Comparison of ENCODE assay signal across 17 mouse cellular contexts in the genomic region with DNA sequence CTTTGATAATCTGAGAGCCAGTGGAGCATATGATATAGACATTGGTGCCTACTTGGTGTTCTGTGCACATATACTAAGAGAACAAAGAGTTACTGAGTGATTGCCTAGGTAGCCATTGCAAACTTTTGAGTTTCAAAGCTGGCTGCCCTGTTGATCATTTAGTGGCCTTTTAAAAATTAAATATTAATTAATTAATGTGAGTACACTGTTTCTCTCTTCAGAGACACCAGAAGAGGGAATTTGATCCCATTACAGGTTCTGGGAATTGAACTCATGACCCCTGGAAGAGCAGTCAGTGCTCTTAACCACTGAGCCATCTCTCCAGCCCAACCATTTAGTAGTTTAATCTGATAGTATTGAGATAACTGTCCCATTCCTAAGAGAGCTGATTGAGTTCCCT.
"Had no signal": no experiment of that assay in that cellular context is flagged by ENCODE, and none has a peak within 500 bp of the region (broad histone marks: within the 10 kb centered on the region; RNA-seq: fewer than 3 reads in every experiment).

No protein-coding gene starts in this region.

- H3K4me2 ChIP-seq: lung, embryonic 15.5 days; midbrain, embryonic 12.5 days; neural tube, embryonic 12.5 days; stomach, embryonic 15.5 days had no signal

- ATAC-seq: liver, postnatal 0 days; lung, postnatal 0 days had no signal

- H3K9ac ChIP-seq: liver, postnatal 0 days; lung, embryonic 15.5 days; midbrain, embryonic 12.5 days; neural tube, embryonic 12.5 days; stomach, embryonic 15.5 days had no signal

- DNase-seq: liver, postnatal 0 days; lung, adult 2 months; lung, postnatal 14 days; lung, postnatal 36 days; midbrain, embryonic 14.5 days; right cerebral cortex, postnatal 14 days; thymus, adult 2 months; thymus, postnatal 25 days; thymus, postnatal 4 days had no signal

- H3K4me3 ChIP-seq: lung, embryonic 15.5 days; megakaryocyte, embryonic 14.5 days; midbrain, embryonic 12.5 days; neural tube, embryonic 12.5 days; stomach, embryonic 15.5 days had no signal

- H3K4me1 ChIP-seq: lung, embryonic 15.5 days; megakaryocyte, embryonic 14.5 days; midbrain, embryonic 12.5 days; neural tube, embryonic 12.5 days; stomach, embryonic 15.5 days had no signal

- H3K36me3 ChIP-seq: lung, embryonic 15.5 days; midbrain, embryonic 12.5 days; neural tube, embryonic 12.5 days; stomach, embryonic 15.5 days had no signal

- H3K9me3 ChIP-seq: lung, embryonic 15.5 days; megakaryocyte, embryonic 14.5 days; midbrain, embryonic 12.5 days; neural tube, embryonic 12.5 days; stomach, embryonic 15.5 days had no signal

- H3K27me3 ChIP-seq: lung, embryonic 15.5 days; megakaryocyte, embryonic 14.5 days; midbrain, embryonic 12.5 days; neural tube, embryonic 12.5 days; stomach, embryonic 15.5 days had no signal

- H3K27ac ChIP-seq: lung, embryonic 15.5 days; macrophage; midbrain, embryonic 12.5 days; neural tube, embryonic 12.5 days; stomach, embryonic 15.5 days; stomach, postnatal 0 days had no signal
